Mouse (Mus musculus): ENCODE measurements around the gene Atp10a.
"Not testable (repeated sequence)": the region's sequence is repeated elsewhere in the genome, so short reads cannot be mapped to it uniquely, and the experiment has no call there.

Atp10a gene

DNA sequence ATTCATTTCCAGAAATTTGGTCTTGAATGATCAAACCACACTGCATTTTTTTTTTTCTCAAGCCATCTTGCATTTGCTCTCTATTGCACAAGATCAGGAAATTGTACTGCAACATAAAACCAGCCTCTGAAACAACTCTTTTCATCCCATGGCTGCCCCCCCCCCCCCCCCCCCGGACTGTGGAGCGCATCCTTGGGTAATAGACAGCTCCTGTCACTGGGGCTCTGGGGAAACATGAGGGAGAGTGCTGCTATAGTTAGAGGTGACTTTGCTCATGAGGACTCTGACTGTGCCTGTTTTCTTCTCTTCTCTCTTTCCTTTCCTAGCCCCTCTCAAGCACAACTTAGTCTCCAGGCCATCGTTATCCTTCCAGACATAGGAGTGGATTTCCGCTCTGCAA, 131.6 kb downstream of the Atp10a start:
- no peak for DNase-seq (ENCODE audit: low spot score in 2 of 2)

DNA sequence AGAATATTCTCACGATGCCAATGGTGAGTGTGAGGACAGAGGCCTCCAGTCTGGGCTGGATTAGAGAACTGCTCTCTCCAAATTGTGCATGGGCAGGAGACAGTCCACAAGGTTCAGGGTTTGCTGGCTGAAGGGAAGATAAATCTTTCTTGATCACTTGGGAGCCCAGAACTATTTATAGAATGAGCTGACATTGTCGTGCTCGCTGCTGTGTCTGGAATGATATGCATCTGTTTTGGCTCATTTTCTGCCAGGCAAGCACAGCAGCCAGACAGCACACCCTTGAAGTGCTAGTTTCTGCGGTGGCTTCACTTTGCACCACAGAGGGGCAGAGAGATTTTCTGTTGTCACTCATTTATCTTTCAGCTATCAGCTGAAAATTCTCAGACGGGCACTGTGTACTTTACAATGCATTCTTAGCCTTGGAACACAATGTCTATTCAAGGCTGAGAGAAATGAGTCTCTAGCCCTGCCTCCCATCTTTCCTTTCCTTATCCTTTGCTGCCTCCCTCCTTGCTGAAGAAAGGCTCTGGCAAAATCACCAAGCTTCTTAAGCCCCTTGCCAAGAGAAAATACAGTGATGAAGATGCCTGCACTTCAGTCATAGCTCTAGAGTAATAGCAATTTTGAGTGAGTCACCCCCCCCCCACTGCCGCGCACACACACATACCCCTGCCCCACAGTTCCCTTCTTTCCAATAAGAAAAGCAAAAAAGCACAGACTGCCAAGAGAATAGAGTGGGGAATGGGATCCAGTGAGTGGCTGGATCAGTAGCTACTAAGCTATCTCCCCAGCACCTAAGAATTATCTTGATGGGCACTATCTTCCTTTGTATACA, 132.7 kb downstream of the Atp10a start:
- no peak for DNase-seq (ENCODE audit: low spot score in 2 of 2)

DNA sequence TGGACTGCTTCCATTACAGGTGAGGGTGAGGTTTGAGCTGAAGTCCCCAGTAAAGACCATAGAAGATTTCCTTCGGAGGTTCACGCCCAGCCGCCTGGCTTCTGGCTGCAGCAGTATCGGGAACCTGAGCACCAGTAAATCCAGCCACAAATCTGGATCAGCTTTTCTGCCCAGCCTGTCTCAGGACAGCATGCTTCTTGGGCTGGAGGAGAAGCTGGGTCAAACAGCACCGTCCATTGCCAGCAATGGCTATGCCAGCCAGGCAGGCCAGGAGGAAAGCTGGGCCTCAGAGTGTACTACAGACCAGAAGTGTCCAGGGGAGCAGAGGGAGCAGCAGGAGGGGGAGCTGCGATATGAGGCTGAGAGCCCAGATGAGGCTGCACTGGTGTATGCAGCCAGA, 141.3 kb downstream of the Atp10a start:
- no peak for DNase-seq (ENCODE audit: low spot score in 2 of 2)

GRCm38 (mm10) chr7:58800916-58801315, 144.9 kb downstream of the Atp10a start:
- DNase-seq (ENCODE audit: low spot score in 2 of 2), result no peak

DNA sequence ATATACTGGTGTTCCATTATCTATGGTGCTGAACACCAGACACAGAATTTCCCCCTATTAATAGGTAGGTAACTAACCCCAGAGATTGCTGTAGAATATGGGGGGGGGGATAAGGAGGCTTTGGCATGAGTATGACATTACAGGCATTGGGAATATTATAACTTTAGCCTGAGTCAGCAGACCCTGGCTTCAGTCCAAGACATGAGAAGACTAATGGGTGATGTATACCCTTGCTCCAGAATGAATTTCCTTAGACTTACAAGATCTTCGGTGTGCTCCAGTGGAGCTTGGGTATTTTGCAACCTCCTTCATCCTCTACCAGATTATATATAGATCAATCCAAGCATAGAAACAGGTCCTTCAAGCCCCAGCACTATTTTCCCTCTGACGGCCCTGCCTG, 145.8 kb downstream of the Atp10a start:
- DNase-seq (ENCODE audit: low spot score in 2 of 2), result no peak

GRCm38 (mm10) chr7:58822147-58822681, 166.2 kb downstream of the Atp10a start:
- DNase-seq (ENCODE audit: low spot score in 2 of 2), result peak in 1 of 2 experiments; percentile 13

- no peak for DNase-seq (ENCODE audit: low spot score in 2 of 2)
These were observed 168.7 kb downstream of the Atp10a start for GRCm38 (mm10) chr7:58824686-58825085.

GRCm38 (mm10) chr7:58829111-58829510, 173.1 kb downstream of the Atp10a start:
- DNase-seq (ENCODE audit: low spot score in 2 of 2), result no peak

GRCm38 (mm10) chr7:58836855-58837606, 181.1 kb downstream of the Atp10a start:
- DNase-seq (ENCODE audit: low spot score in 2 of 2), result not testable (repeated sequence)

DNA sequence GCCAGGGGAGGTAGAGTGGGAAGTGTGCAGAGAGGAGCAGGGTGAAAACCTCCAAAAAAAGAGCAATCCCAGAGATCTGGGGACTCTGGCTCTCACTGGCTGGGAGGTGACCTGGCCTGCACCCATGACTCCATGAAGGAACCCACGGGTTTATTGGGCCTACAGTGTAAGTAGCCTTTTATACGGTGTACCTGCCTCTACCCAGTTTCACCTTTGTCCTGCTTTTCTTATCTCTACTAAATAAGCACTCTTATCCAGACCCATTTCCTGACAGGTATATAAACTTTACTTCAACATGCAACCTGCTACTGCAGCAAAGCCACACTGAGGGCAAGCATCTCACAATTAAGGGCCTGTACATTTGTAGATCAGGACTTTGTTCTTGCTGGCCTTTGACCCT, 184.4 kb downstream of the Atp10a start:
- no peak for DNase-seq (ENCODE audit: low spot score in 2 of 2)

DNA sequence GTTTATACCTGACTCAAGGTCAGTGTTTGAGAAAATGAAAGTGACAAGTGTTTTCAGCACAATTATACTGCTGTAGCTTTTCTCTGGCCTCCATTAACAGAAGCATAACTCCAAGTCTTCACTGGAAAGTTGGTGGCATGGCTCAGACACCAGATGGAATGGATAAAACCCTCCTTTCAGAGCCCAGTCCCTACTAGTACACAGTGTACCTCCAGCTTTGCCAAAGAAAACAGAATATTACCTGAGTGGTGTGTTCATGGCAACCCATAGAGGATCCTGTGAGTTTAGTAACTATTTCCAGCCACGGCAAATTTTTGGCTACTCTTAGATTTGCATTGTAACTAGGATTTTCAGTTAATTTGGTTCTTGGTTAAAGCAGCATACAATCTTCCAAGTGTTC, 185.1 kb downstream of the Atp10a start:
- no peak for DNase-seq (ENCODE audit: low spot score in 2 of 2)

- DNase-seq (ENCODE audit: low spot score in 2 of 2), result no peak
These were observed 186.9 kb downstream of the Atp10a start for GRCm38 (mm10) chr7:58842818-58843217.

DNA sequence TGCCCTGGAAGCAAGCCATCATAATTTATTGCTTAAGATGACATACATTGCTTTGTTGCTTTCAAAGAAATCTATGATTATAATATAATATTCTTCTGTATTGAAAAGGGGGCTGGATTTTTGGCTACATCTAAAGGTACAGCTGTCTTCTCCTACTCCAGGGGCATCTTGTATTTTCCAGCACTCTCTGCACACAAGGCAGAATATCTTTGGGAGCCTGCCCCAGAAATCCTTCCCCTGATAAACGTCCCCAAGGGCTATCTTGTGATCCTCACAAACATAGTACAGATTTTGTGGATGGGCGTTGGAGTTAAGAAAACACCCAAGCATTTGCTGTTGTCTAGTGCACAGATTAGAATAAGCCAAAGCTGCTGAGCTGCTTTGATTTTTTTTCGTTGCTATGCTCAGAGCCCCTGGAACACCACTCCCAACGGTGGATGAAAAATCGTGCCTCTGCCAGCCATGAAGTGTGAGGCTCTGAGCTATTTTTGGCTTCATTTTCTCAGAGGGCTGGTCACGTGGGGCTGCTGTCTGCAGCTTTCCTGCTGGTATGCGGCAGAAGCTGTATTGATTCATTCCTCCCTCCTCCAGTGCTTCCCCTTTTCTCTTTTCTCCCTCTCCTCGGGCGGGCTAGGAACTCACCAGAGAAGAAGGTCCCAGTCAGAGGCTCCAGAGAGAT, 187.9 kb downstream of the Atp10a start:
- DNase-seq (ENCODE audit: low spot score in 2 of 2), result peak; percentile 86 to 89

- no peak for DNase-seq (ENCODE audit: low spot score in 2 of 2)
These were observed 188.5 kb downstream of the Atp10a start for GRCm38 (mm10) chr7:58844449-58844848.

DNA sequence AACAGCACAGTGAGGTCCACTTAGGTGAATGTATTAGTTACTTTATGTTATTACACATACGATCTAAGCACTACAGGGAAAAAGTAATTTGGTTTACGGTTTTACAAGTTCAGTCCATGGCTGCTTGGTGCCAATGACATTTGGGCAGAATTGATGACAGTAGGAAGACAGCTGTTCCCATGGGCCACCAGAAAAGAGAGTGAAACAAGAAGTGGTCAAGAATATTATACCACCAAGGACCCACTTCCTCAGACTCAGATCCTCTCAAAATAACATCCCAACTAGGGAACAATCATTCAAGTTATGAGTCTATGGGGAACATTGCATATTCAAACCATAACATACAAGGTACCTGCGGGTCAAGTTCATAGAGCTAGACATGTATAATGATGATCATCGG, 203.0 kb downstream of the Atp10a start:
- no peak for DNase-seq (ENCODE audit: low spot score in 2 of 2)

DNA sequence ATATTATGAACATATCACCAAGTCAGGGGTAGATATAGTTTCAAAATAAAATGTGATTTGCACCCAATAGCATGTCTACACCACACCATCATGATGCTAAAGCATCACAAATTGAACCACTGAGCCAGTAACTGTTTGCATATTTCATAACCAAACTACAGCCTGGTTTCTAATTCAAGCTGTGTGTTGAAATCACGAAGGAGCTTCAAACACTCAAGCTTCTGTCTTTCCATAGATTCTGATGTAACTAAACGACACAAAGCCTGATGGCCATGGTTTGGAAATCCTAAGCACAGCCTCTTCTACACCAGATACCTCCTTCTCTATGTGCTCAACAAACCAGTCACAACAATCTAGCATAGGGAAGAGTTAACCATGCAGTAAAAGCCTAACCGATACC, 207.2 kb downstream of the Atp10a start:
- no peak for DNase-seq (ENCODE audit: low spot score in 2 of 2)

DNA sequence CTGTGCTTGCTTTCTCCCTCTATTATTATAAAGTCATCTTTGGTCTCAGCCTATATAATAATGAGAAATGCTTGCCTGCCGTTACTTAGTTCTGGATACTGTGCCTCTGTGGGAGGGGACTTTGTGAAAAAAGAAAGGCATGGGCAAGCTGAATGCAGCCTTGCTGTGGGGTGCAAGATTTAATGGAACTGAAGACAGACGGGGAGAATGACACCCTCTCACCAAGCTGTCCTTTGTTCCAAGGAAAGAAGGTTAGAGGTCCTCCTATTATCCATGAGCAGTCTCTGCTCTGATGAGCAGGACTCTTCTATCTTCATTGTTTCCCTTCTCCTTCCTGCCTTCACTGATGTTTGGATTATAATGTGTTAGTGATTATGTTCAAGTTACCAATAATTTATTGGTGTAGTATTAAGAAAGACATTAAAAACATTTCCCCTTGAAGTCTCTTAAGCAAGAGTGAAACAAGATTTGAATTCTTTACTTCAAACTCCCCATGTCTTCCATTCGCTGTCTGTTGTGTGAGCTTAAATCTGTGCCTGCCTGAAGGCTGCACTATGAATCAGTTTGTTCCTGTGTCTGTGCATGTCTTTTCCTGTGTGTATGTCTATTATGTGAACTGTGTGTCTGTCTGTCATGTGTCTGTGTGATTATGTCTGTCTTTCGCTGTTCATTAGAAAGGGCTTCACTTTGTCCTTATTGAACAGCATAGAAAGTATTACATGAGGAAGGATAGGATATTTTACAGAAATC, 211.1 kb downstream of the Atp10a start:
- DNase-seq (ENCODE audit: low spot score in 2 of 2), result no peak

- no peak for DNase-seq (ENCODE audit: low spot score in 2 of 2)
These were observed 214.7 kb downstream of the Atp10a start for GRCm38 (mm10) chr7:58870661-58871060.

DNA sequence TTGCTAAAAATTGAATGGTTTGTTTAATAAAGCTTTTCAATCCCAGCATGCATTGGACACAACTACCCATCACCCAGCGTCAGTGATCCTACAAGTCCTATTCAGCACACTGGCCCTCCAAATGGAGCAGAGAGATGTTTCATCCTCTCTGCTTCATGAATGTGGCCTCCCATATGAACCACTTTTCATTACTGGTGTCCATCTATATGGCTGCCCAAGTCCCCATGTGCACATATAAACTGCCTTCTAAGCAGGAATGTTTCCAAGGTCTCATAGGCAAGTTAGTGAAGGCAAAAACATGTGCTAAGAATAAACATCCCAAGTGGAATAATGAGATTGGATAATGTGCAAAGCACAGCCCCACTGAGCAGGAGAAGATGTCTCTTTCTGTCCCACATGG, 217.7 kb downstream of the Atp10a start:
- no peak for DNase-seq (ENCODE audit: low spot score in 2 of 2)

Measured in frontal cortex, postnatal 14 days (tissue).